Mouse (Mus musculus) colon, adult 2 months (tissue): ENCODE results near the gene Lce1g. TPM values are rescaled to one million over a fixed set of nuclear protein-coding genes. Genes with fewer than 3 reads are reported as not detected.

ENCODE experiments used
- polyA plus RNA-seq: library from polyadenylated mRNA; depleted of rRNA; stranded (reverse); fragments of >200 nt; gene quantifications from 2 replicates; pipeline ENCODE4 v1.2.3, GENCODE M21; 2012; rRNA removed

The Lce1g gene
- not detected in 2 replicates for polyA plus RNA-seq

DNA sequence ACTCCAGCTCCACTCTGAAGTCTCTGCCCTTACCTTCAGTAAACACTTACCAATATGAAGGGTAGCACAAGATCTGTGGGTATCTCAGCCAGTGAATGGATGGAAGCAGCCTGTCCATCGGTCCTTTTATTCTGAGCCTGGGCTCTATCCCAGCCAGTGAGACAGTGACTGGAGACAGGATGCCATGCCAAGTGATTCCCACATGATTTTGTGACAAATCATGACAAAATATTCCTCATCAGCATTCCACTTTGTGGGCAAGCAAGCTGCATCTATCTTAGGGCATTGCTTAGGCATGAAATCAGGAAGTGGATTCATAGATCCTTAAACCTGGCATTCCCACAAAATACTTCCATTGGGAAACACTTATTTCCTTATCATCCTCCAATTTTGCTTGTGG is at the start of gene Lce1g:
Gene Lce1g, minus strand, starts transcription at position 101 of the 400 bp plus-strand sequence.

DNA sequence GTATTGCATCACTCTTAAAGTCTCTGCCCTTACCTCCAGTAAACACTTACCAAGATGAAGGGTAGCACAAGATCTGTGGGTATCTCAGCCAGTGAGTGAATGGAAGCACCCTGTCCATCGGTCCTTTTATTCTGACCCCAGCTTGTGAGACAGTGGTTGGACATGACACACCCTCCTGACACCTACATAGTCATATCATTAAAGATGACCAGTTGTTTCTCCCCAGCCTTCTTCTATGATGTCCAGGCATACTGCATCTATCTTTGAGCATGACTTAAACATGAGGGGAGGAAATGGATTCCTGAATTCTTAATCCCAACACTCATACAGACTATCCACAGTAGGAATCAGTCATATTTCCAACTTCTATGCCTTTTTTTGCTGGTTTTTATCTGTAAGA is 38.3 kb upstream of the Lce1g start, which contains the start of gene Lce1j:
Gene Lce1j, minus strand, starts transcription at position 101 of the 400 bp plus-strand sequence.

DNA sequence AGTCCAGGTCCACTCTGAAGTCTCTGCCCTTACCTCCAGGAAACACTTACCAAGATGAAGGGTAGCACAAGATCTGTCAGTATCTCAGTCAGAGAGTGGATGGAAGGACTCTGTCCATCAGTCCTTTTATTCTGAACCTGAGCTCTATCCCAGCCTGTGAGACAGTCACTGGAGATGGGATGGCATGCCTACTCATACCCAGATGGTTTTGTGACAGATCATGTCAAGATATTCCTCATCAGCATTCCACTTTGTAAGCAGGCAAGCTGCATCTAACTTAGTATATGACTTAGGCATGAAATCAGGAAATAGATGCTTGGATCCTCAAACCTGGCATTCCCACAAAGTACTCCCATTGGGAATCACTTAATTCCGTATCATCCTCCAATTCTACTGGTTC is 26.7 kb upstream of the Lce1g start, which contains the start of gene Lce1i:
Gene Lce1i, minus strand, starts transcription at position 101 of the 400 bp plus-strand sequence.

DNA sequence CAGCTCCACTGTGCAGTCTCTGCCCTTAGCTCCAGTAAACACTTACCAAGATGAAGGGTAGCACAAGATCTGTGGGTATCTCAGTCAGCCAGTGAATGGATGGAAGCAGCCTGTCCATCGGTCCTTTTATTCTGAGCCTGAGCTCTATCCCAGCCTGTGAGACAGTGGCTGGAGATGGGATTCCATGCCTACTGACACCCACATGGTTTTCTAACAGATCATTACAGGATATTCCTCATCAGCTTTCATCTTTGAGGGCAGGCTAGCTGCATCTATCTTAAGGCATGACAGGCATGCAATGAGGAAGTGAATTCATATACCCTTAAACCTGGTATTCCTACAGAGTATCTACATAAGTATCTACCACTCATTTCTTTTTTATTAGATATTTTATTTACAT is 12.8 kb upstream of the Lce1g start, which contains the start of gene Lce1h:
Gene Lce1h, minus strand, starts transcription at position 101 of the 400 bp plus-strand sequence.

DNA sequence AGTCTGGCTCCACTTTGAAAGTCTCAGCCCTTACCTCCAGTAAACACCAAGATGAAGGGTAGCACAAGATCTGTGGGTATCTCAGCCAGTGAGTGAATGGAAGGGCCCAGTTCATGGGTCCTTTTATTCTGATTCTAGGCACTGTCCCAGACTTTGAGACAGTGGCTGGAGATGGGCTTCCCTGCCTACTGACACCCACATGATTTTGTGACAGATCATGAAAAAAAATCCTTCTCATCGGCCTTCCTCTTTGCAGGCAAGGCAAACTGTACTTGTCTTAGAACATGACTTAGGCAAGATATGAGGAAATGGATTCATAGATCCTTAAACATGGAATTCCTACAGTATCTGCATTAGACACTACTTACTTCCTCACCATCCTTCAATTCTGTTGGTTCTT is 13.1 kb downstream of the Lce1g start, which contains the start of gene Gm38119:
Gene Gm38119, minus strand, starts transcription at position 101 of the 400 bp plus-strand sequence.

DNA sequence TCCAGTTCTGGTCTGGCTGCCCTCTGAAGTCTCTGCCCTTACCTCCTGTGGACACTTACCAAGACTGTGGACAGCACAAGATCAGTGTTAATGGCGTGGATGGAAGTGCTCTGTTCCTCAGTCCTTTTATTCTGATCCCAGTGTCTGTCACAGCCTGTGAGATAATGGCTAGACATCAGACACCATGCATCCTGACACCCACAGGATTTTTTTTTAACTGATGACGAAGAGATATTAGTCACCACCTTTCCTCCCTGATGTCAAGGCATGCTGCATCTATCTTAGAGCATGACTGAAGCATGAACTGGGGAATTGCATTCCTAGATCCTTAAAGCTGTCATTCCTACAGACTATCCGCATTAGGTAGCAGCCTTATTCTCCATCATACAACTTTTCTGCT is 31.9 kb downstream of the Lce1g start, which contains the start of gene Lce1f:
Gene Lce1f, minus strand, starts transcription at position 101 of the 400 bp plus-strand sequence.

DNA sequence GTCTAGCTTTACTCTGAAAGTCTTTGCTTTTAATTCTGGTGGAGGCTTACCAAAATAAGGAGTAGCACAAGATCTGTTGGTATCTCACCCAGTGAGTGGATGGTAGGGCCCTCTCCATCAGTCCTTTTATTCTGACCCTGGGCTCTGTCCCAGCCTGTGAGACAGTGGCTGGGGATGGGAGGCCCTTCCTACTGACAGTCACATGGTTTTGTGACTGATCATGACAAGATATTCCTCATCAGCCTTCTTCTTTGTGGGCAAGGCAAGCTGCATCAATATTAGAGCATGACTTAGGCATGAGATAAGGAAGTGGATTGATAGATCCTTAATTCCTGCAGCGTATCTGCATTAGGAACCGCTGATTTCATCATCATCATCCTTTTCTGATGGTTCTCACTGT is 43.2 kb downstream of the Lce1g start, which contains the start of gene Lce1e:
Gene Lce1e, minus strand, starts transcription at position 101 of the 400 bp plus-strand sequence.

Other genes with a start within 250 kb of the Lce1g start
- not detected in 2 replicates for gene 2310046K23Rik, start 217.8 kb downstream of the Lce1g start, polyA plus RNA-seq
- gene Ivl, start 178.6 kb downstream of the Lce1g start, polyA plus RNA-seq: not detected in 2 replicates
- gene Smcp, start 163.3 kb downstream of the Lce1g start, polyA plus RNA-seq: not detected in 2 replicates
- gene 2210017I01Rik, start 144.8 kb downstream of the Lce1g start, polyA plus RNA-seq: not detected in 2 replicates
- not detected in 2 replicates for gene Lce6a, start 130.7 kb downstream of the Lce1g start, polyA plus RNA-seq
- gene Lce1a1, start 104.0 kb downstream of the Lce1g start, polyA plus RNA-seq: not detected in 2 replicates
- gene Lce1b, start 95.4 kb downstream of the Lce1g start, polyA plus RNA-seq: not detected in 2 replicates
- gene Lce1a2, start 82.0 kb downstream of the Lce1g start, polyA plus RNA-seq: not detected in 2 replicates
- not detected in 2 replicates for gene Lce1c, start 73.1 kb downstream of the Lce1g start, polyA plus RNA-seq
- gene Lce1d, start 65.1 kb downstream of the Lce1g start, polyA plus RNA-seq: not detected in 2 replicates
- not detected in 2 replicates for gene Lce1e, start 43.3 kb downstream of the Lce1g start, polyA plus RNA-seq
- not detected in 2 replicates for gene Lce1f, start 32.0 kb downstream of the Lce1g start, polyA plus RNA-seq
- not detected in 2 replicates for gene Gm38119, start 13.2 kb downstream of the Lce1g start, polyA plus RNA-seq
- not detected in 2 replicates for gene Lce1h, start 12.7 kb upstream of the Lce1g start, polyA plus RNA-seq
- gene Lce1i, start 26.6 kb upstream of the Lce1g start, polyA plus RNA-seq: not detected in 2 replicates
- gene Lce1j, start 38.2 kb upstream of the Lce1g start, polyA plus RNA-seq: not detected in 2 replicates
- not detected in 2 replicates for gene Lce1k, start 55.6 kb upstream of the Lce1g start, polyA plus RNA-seq
- gene Kprp, start 74.9 kb upstream of the Lce1g start, polyA plus RNA-seq: not detected in 2 replicates
- not detected in 2 replicates for gene Lce1l, start 98.9 kb upstream of the Lce1g start, polyA plus RNA-seq
- not detected in 2 replicates for gene 2310050C09Rik, start 117.9 kb upstream of the Lce1g start, polyA plus RNA-seq
- gene Lce3a, start 173.9 kb upstream of the Lce1g start, polyA plus RNA-seq: not detected in 2 replicates
- not detected in 2 replicates for gene Lce3b, start 180.6 kb upstream of the Lce1g start, polyA plus RNA-seq
- not detected in 2 replicates for gene Lce3c, start 192.1 kb upstream of the Lce1g start, polyA plus RNA-seq
- gene Lce3d, start 205.1 kb upstream of the Lce1g start, polyA plus RNA-seq: not detected in 2 replicates
- not detected in 2 replicates for gene Lce3e, start 214.7 kb upstream of the Lce1g start, polyA plus RNA-seq
- not detected in 2 replicates for gene Lce3f, start 239.9 kb upstream of the Lce1g start, polyA plus RNA-seq